Mouse (Mus musculus) bone marrow, adult 2 months (tissue): Measurements from ENCODE around the gene Ptprg.

Experiments
- CTCF ChIP-seq: fragments of 200-500 bp; IDR thresholded peaks from 2 replicates; pipeline ENCODE4 v1.5.1; 2011; ENCODE audit warnings: low read length, control low read depth; ENCODE audit not compliant: control insufficient read depth, insufficient read depth
- POLR2A ChIP-seq: fragments of 200-500 bp; IDR thresholded peaks from 2 replicates; pipeline ENCODE4 v1.6.1; 2011; ENCODE audit warnings: low read depth, mild to moderate bottlenecking, control low read depth, low read length, borderline replicate concordance; ENCODE audit not compliant: control insufficient read depth

DNA sequence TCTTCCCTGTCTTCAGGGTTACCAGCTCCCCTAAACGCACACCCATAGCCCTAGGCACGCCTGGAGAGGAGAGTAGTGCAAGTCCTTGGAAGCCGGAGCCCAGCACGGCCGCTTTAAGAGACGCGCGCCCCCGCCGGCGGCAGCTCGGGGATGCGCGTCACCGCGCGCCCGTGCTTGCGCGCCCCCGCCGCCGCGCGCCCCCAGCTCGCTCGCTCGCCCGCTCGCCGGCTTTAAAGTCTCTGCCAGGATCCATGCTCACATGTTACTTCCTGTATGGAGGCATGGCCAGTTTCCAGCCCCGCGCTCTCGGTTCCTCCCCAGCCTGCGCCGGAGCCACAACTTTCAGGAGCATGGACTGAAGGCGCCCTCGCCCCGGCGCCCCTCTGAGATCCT lies at the start of gene Ptprg:
- no peak for TF ChIP-seq CTCF
- TF ChIP-seq POLR2A, result no peak
